Mouse (Mus musculus) MEL (cell line): Measurements from ENCODE around the gene Ap2s1. TPM values are rescaled to one million over a fixed set of nuclear protein-coding genes. Genes with fewer than 3 reads are reported as not detected.

Experiments
- DNase-seq: peaks from one replicate; pipeline ENCODE4 v3.0.0; 2011; ENCODE audit warnings: low read depth, low spot score
- H3K27ac ChIP-seq: 2 replicates; pipeline ENCODE4 v1.5.1; 2012; ENCODE audit warnings: low read depth, mild to moderate bottlenecking, control low read depth, low read length, moderate library complexity; ENCODE audit not compliant: control insufficient read depth
- H3K27me3 ChIP-seq, 2 experiments: fragments of 150-350 bp in 1 of 2; sonication (generic) in 1 of 2; 2 replicates each; pipeline ENCODE4 v1.6.1; 2012; ENCODE audit warnings: low read length in 2 of 2, mild to moderate bottlenecking in 2 of 2, improper control_type of control experiment in 1 of 2, moderate library complexity in 1 of 2; ENCODE audit not compliant: insufficient read depth in 2 of 2, control insufficient read depth in 1 of 2
- H3K36me3 ChIP-seq, 2 experiments: 2 replicates each; pipeline ENCODE4 v1.6.1; 2012 to 2014; ENCODE audit warnings: low read length in 2 of 2, improper control_type of control experiment in 1 of 2, inconsistent platforms in 1 of 2, mild to moderate bottlenecking in 1 of 2; ENCODE audit not compliant: insufficient read depth in 2 of 2, control insufficient read depth in 1 of 2
- H3K4me1 ChIP-seq, 2 experiments: fragments of 150-350 bp in 1 of 2; sonication (generic) in 1 of 2; 2 replicates each; pipeline ENCODE4 v1.6.1; 2012; ENCODE audit warnings: low read length in 2 of 2, improper control_type of control experiment in 1 of 2, mild to moderate bottlenecking in 1 of 2; ENCODE audit not compliant: insufficient read depth in 2 of 2, control insufficient read depth in 1 of 2
- H3K4me3 ChIP-seq, 2 experiments: fragments of 150-350 bp in 1 of 2; sonication (generic) in 1 of 2; 2 replicates each; pipeline ENCODE4 v1.5.1; 2012; ENCODE audit warnings: low read depth in 2 of 2, low read length in 2 of 2, mild to moderate bottlenecking in 2 of 2, moderate library complexity in 2 of 2, control low read depth in 1 of 2, improper control_type of control experiment in 1 of 2; ENCODE audit not compliant: control insufficient read depth in 1 of 2, insufficient read depth in 1 of 2
- H3K79me2 ChIP-seq: 2 replicates; pipeline ENCODE4 v1.6.1; 2012; ENCODE audit warnings: mild to moderate bottlenecking, low read length, moderate library complexity; ENCODE audit not compliant: control insufficient read depth, poor library complexity, insufficient read depth
- H3K9ac ChIP-seq: 2 replicates; pipeline ENCODE4 v1.6.1; 2012; ENCODE audit warnings: low read depth, mild to moderate bottlenecking, control low read depth, low read length, moderate library complexity; ENCODE audit not compliant: control insufficient read depth, poor library complexity, severe bottlenecking
- H3K9me3 ChIP-seq: fragments of 150-350 bp; sonication (generic); replicated peaks from 2 replicates; pipeline ENCODE4 v1.6.1; 2012; ENCODE audit warnings: mild to moderate bottlenecking, low read length, improper control_type of control experiment, moderate library complexity; ENCODE audit not compliant: insufficient read depth
- CTCF ChIP-seq, 3 experiments: IDR thresholded peaks in 2 of 3; conservative IDR thresholded peaks in 1 of 3; 2 replicates each; pipeline ENCODE4 v1.5.1; 2011 to 2012; ENCODE audit warnings: low read length in 3 of 3, low read depth in 2 of 3, mild to moderate bottlenecking in 2 of 3, improper control_type of control experiment in 1 of 3, inconsistent platforms in 1 of 3, mixed read lengths in 1 of 3, moderate library complexity in 1 of 3; ENCODE audit not compliant: control insufficient read depth in 1 of 3, insufficient read depth in 1 of 3, poor library complexity in 1 of 3, severe bottlenecking in 1 of 3
- GABPA ChIP-seq: IDR thresholded peaks from 2 replicates; pipeline ENCODE4 v1.6.1; 2012; ENCODE audit warnings: low read depth, mild to moderate bottlenecking, inconsistent platforms, low read length, improper control_type of control experiment, moderate library complexity
- MAFK ChIP-seq: IDR thresholded peaks from 2 replicates; pipeline ENCODE4 v1.6.1; 2011; ENCODE audit warnings: low read depth, mild to moderate bottlenecking, low read length, improper control_type of control experiment, borderline replicate concordance
- MEF2A ChIP-seq: IDR thresholded peaks from 2 replicates; pipeline ENCODE4 v1.6.1; 2014; ENCODE audit warnings: low read depth, mild to moderate bottlenecking, inconsistent platforms, low read length, improper control_type of control experiment; ENCODE audit not compliant: poor library complexity, insufficient replicate concordance, severe bottlenecking; ENCODE audit errors: extremely low read depth
- MXI1 ChIP-seq: IDR thresholded peaks from 2 replicates; pipeline ENCODE4 v1.6.1; 2011; ENCODE audit warnings: mild to moderate bottlenecking, low read depth, low read length, improper control_type of control experiment
- NRF1 ChIP-seq: IDR thresholded peaks from 2 replicates; pipeline ENCODE4 v1.6.1; 2014; ENCODE audit warnings: low read depth, mild to moderate bottlenecking, inconsistent platforms, low read length, improper control_type of control experiment, moderate library complexity; ENCODE audit not compliant: poor library complexity, insufficient read depth, severe bottlenecking
- POLR2A ChIP-seq, 2 experiments: IDR thresholded peaks; 2 replicates each; pipeline ENCODE4 v1.6.1; 2011 to 2012; ENCODE audit warnings: low read length in 2 of 2, mild to moderate bottlenecking in 2 of 2, control low read depth in 1 of 2, improper control_type of control experiment in 1 of 2, low read depth in 1 of 2, moderate library complexity in 1 of 2; ENCODE audit not compliant: control insufficient read depth in 1 of 2, insufficient read depth in 1 of 2, poor library complexity in 1 of 2
- SMC3 ChIP-seq: IDR thresholded peaks from 2 replicates; pipeline ENCODE4 v1.6.1; 2011; ENCODE audit warnings: low read depth, low read length, improper control_type of control experiment
- UBTF ChIP-seq: IDR thresholded peaks from 2 replicates; pipeline ENCODE4 v1.6.1; 2012; ENCODE audit warnings: low read depth, mild to moderate bottlenecking, inconsistent platforms, low read length, improper control_type of control experiment, moderate library complexity, borderline replicate concordance; ENCODE audit not compliant: insufficient read depth
- USF2 ChIP-seq, 2 experiments: IDR thresholded peaks; 2 replicates each; pipeline ENCODE4 v1.6.1; 2011 to 2012; ENCODE audit warnings: improper control_type of control experiment in 2 of 2, low read length in 2 of 2, borderline replicate concordance in 1 of 2, inconsistent platforms in 1 of 2, low read depth in 1 of 2, mild to moderate bottlenecking in 1 of 2; ENCODE audit not compliant: insufficient read depth in 1 of 2
- ZKSCAN1 ChIP-seq: IDR thresholded peaks from 2 replicates; pipeline ENCODE4 v1.6.1; 2012; ENCODE audit warnings: low read depth, mild to moderate bottlenecking, inconsistent platforms, low read length, improper control_type of control experiment, moderate library complexity
- polyA plus RNA-seq, 2 experiments: library from polyadenylated mRNA; stranded (reverse) in 1 of 2; unstranded in 1 of 2; fragments of >175 nt in 1 of 2; fragments of >200 nt in 1 of 2; gene quantifications; 2 replicates each; pipeline versions ENCODE4 v1.2.1 to v1.2.4; 2012; ENCODE audit warnings: low replicate concordance in 2 of 2, low read depth in 1 of 2; ENCODE audit not compliant: insufficient read length in 2 of 2, insufficient read depth in 1 of 2, missing spikeins in 1 of 2
- total RNA-seq: library from RNA; depleted of rRNA; stranded (reverse); fragments of 300-350 nt; gene quantifications from 2 replicates; pipeline ENCODE4 v1.2.3, GENCODE M21; 2012

Ap2s1 gene
- total and polyA plus RNA-seq, 3 experiments, result 288 to 297 TPM; not detected in 1

DNA sequence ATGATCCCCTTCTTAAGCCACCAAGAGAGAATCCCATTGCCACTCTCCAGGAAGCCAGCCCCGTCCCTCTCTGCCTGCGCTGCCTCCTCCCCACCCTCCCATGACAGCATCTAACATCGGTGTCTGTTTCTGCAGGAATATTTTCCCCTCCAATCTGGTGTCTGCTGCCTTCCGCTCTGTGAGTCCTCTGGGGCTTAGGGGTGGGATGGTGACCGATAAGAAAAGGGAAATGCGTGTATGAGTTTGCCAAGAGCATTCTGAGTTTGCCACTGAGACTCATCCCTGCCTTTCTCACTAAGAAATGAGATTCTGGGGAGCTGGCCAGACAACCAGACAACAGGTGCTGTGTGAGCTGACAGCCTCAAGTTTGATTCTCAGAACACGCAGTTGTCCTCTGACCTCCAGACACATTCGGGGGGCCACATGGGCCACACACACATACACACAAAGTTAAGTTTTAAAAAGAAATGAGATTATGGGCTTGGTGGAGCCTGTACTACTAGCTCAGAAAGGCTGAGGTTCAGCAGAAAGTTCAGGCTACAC, 47.4 kb downstream of the Ap2s1 start (continued):
- no peak for TF ChIP-seq NRF1
- no peak for TF ChIP-seq USF2 (IDR thresholded peaks at IDR 0.05; ENCODE audit: borderline replicate concordance in 1 of 2, insufficient read depth in 1 of 2, low read depth in 1 of 2, low read length in 2 of 2)
- TF ChIP-seq UBTF, result no peak

DNA sequence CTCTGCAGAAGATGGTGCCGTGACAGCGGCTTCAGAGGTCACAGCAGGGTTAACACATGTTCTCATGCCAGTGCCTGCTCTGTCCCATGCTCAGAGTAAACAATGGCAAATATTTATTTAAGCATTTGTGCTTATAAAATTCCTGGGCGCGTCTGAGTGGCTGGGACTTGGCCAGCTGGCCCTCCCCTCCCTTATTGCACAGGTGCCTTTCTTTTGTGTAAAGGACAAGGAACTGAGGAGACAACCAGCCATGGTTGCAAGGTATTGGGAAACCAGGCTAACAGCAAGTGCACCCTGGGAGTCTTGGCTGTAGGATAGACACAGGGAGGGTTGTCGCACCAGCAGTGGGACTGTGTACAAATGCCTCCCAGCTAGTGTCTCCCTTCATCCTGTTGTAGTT, 54.1 kb downstream of the Ap2s1 start:
- TF ChIP-seq MXI1 (no peak), USF2 (IDR thresholded peaks at IDR 0.05; ENCODE audit: borderline replicate concordance in 1 of 2, insufficient read depth in 1 of 2, low read depth in 1 of 2, low read length in 2 of 2) (no peak), POLR2A (IDR thresholded peaks at IDR 0.05; ENCODE audit: control insufficient read depth in 1 of 2, insufficient read depth in 1 of 2, low read depth in 1 of 2, low read length in 2 of 2, poor library complexity in 1 of 2) (no peak), ZKSCAN1 (no peak), MAFK (no peak)
- Histone ChIP-seq H3K4me3 (no peak overlapping the region), H3K36me3 (peaks cover 0 to 9% of the 10 kb centered on the region in 2 experiments; a peak in 1 of 4 replicates), H3K4me1 (no peaks in the 10 kb centered on the region), H3K79me2 (0 out of 2 replicates have a peak, but pooled peaks cover 2% of the 10 kb centered on the region), H3K27ac (no peak overlapping the region), H3K9me3 (no peaks in the 10 kb centered on the region), H3K9ac (no peak overlapping the region), H3K27me3 (no peaks in the 10 kb centered on the region)
- DNase-seq, result no peak

DNA sequence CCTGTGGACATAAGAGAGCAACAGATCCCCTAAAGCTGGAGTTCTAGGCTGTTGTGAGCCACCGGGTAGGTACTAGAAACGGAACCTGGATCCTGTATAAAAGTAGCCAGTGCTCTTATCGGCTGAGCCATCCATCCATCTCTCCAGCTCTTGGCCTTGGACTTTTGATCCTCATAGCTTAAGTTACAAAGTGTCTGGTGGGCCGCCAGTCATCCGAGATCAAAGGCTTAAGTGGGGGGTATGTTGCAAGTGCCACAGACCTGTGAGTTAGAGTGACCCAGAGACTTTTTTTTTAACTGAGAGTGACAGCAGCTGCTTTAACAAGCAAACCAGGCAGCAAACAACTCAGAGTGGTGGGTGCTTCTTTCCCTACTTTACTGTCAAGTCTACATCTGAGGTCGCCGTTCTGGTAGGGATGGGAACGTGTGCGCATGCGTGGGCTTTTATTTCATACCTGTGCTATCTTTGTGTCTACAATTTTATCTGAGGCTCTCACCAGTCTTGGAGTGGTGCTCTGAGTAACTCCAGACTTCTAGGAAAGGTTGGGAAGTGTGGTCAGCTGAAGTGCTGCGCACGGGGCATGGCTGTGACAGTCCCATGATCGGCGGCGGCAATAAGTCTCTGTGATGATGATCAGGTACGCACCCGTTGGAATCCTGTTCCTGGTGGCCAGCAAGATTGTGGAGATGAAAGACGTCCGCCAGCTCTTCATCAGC, 55.0 kb downstream of the Ap2s1 start:
- no peak for DNase-seq
- Histone ChIP-seq H3K9ac (no peak overlapping the region), H3K4me1 (no peaks in the 10 kb centered on the region), H3K27ac (no peak overlapping the region), H3K4me3 (no peak overlapping the region), H3K36me3 (peaks cover 0 to 9% of the 10 kb centered on the region in 2 experiments; a peak in 1 of 4 replicates), H3K9me3 (no peaks in the 10 kb centered on the region), H3K79me2 (0 out of 2 replicates have a peak, but pooled peaks cover 2% of the 10 kb centered on the region), H3K27me3 (no peaks in the 10 kb centered on the region)
- no peak for TF ChIP-seq ZKSCAN1
- no peak for TF ChIP-seq MAFK
- peak in 1 of 2 experiments; percentile 20; a peak in 1 of 4 replicates for TF ChIP-seq POLR2A (IDR thresholded peaks at IDR 0.05; ENCODE audit: control insufficient read depth in 1 of 2, insufficient read depth in 1 of 2, low read depth in 1 of 2, low read length in 2 of 2, poor library complexity in 1 of 2)

DNA sequence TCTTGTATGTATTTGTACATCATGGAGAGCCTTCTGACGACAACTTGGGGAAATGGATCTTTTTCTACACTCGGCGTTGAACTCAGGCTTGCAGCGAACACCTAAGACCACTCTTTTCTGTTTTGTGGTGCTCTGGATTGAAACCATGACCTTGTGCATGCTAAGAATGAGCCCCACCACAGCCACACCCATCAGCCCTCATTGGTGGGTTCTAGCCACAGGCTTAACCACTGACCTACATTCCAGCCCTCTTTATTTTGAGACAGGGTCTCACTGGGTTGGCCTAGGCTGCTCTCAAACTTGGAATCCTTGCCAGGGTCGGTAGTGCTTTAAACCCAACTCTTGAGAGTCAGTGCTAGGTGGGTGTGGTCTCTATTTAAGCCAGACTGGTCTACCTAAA, 56.7 kb downstream of the Ap2s1 start:
- H3K4me1 ChIP-seq, result no peaks in the 10 kb centered on the region
- no peak overlapping the region for H3K4me3 ChIP-seq
- H3K27me3 ChIP-seq, result no peaks in the 10 kb centered on the region
- no peak overlapping the region for H3K9ac ChIP-seq
- H3K79me2 ChIP-seq, result 0 out of 2 replicates have a peak, but pooled peaks cover 2% of the 10 kb centered on the region
- no peaks in the 10 kb centered on the region for H3K9me3 ChIP-seq
- no peak for DNase-seq
- no peak overlapping the region for H3K27ac ChIP-seq
- TF ChIP-seq CTCF (IDR thresholded peaks at IDR 0.05 in 2 of 3, conservative IDR thresholded peaks at IDR 0.05 in 1 of 3; ENCODE audit: control insufficient read depth in 1 of 3, insufficient read depth in 1 of 3, low read depth in 2 of 3, low read length in 3 of 3, poor library complexity in 1 of 3, severe bottlenecking in 1 of 3) (no peak), GABPA (no peak), SMC3 (no peak), MEF2A (no peak)
- H3K36me3 ChIP-seq, result peaks cover 0 to 5% of the 10 kb centered on the region in 2 experiments; a peak in 1 of 4 replicates
